Mouse (Mus musculus) induced T-regulatory cell, adult 2 months (primary cell): Measurements from ENCODE around the gene Dock10.

Experiments
- DNase-seq: peaks from one replicate; pipeline ENCODE4 v3.0.0-alpha.2; 2012; ENCODE audit warnings: low read depth

Dock10 gene

DNA sequence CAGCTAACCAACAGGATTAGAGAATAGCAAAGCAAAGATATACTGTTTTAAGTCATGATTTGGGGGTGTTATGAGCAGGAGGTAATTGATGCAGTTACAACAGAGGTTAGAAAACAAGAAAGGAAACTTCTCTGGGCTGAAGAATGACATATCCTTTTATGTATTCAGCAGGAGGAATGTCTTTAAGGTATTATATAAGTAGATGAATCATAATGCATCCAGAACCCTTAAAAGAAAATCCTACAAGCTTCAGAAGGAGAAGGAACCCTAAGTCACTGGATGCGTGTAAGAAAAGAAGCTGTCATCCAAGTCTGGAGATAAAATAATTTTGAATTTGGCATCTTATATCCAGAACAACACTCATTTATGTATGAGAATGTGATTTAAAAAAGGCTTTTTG, 285.9 kb downstream of the Dock10 start:
- DNase-seq: no peak

DNA sequence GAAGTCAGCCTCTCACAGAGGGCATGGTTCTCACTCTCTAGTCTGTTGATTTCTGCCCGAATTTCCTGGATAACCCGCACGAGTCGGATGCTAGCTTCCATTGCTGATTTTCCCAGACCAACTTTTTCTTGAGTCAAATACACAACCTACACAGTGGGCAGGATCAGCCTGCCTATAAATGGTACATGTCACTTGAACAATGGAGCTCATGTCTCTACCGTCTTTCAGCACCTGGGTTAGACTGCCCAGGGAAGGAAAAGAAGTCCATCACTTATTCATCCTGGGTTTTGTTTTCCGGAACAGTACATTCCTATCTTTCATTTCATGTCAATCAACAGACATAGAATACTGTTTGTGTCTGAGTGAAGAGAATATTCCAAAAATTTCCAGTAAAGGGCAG, 297.0 kb downstream of the Dock10 start, which contains the start of gene Gm45261:
Gene Gm45261, minus strand, starts transcription at position 101 of the 400 bp plus-strand sequence.
- DNase-seq: no peak

DNA sequence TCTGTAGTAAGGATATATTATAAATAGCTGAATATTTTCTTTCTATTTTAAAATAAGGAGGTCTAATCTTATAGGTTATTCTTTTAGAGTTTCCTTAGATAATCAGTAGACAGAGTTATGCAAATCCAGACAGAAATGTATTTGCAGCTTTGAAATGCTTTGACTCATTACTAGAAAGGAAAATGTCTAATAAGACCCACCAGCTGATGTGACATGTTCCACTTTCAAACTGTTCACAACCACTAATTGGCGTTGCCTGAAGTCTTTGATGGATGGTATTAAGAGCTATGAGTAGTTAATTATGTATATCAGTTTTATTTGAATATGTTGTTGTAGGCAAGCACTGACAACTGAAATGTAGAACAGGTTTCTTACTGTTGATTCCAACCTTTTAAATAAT, 298.4 kb downstream of the Dock10 start:
- no peak for DNase-seq

DNA sequence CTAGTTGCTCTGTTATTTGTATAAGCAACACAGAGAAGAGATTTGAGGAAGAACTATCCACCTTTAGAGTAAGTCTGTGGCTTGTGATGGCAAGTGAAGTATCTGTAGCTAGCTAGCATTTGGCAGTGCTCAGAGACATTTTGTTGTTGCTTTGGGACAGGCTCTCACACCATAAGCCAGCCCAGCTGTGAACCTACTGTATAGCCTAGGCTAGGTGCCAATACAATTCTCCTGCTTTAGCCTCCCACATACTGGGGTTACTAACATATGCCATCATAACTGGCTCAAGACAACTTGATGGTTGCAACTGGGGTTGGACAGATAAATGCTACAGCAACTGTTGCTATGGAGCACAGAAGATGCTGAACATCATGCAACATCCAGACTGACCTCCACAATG, 298.9 kb downstream of the Dock10 start:
- no peak for DNase-seq

DNA sequence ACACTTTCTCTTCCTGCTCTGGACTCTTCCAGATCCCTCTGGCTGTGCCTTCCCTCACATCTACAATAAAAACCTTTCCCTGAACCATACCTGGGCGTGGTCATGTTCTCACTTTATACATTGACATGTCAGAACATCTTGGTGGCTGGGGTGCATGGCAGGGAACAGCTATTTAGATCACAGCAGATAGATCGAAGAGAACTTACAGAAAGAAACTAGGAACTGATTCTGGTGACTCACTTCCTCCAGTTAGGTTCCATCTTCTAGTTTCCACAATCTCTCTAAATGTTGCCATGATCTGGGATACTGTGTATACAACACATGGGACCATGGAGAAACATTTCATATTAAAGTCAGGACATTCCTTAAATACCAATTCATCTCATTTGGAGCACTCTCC, 304.4 kb downstream of the Dock10 start:
- DNase-seq: no peak

DNA sequence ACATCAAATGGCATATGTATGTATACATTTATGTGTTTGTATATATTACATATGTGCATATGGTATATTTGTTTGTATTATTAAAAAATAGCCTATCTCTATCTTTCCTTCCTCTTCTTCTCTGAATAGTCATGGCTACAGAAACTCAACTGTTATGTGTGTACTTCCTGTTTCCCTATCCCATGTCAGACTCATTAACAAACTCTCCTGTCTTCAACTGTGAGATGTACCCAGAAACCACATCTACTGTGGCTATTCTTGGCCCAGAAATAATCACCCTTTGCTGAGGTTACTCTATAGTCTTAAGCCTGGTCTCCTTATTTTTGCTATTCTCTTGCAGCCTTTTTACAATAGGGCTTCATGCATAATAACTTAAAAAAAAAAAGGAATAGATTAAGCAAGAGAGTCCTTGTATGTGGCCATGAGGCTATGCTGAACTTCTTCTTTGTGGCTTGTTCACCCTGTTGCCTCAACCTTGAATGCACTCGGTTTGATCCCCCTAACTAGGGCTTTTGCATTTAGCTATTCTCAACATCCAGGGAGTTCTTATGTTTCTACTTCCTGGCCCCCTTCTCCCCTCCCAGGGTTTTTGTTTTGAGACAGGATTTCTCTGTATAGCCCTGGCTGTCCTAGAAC, 306.3 kb downstream of the Dock10 start:
- no peak for DNase-seq
